Mouse (Mus musculus): Measurements from ENCODE around the gene Zc3hc1.
"Not testable (repeated sequence)": the region's sequence is repeated elsewhere in the genome, so short reads cannot be mapped to it uniquely, and the experiment has no call there.

Gene Zc3hc1

GRCm38 (mm10) chr6:30390714-30391697, at the start of gene Zc3hc1:
TSS of gene Zc3hc1 (minus strand) at chr6:30391028.
- DNase-seq: peak; percentile 98

GRCm38 (mm10) chr6:30439576-30439975, 48.7 kb upstream of the Zc3hc1 start:
- DNase-seq: peak; percentile 78

GRCm38 (mm10) chr6:30437054-30437453, 46.2 kb upstream of the Zc3hc1 start:
- peak; percentile 8 for DNase-seq

GRCm38 (mm10) chr6:30436476-30436875, 45.6 kb upstream of the Zc3hc1 start:
- DNase-seq: peak; percentile 77

GRCm38 (mm10) chr6:30432461-30433192, 41.8 kb upstream of the Zc3hc1 start:
- peak; percentile 15 for DNase-seq

- DNase-seq: peak; percentile 43
Observed at GRCm38 (mm10) chr6:30416801-30417200, 26.0 kb upstream of the Zc3hc1 start.

- DNase-seq: peak; percentile 48
Observed at GRCm38 (mm10) chr6:30416126-30416525, 25.3 kb upstream of the Zc3hc1 start.

- no peak for DNase-seq
Observed at GRCm38 (mm10) chr6:30411311-30411710, 20.5 kb upstream of the Zc3hc1 start.

- DNase-seq: peak; percentile 70
Observed at GRCm38 (mm10) chr6:30409399-30410093, 18.7 kb upstream of the Zc3hc1 start.

GRCm38 (mm10) chr6:30408276-30408675, 17.4 kb upstream of the Zc3hc1 start:
- peak; percentile 60 for DNase-seq

- peak; percentile 79 for DNase-seq
Observed at GRCm38 (mm10) chr6:30404671-30405070, 13.8 kb upstream of the Zc3hc1 start.

GRCm38 (mm10) chr6:30403465-30403864, 12.6 kb upstream of the Zc3hc1 start:
- DNase-seq: peak; percentile 95

- no peak for DNase-seq
Observed at GRCm38 (mm10) chr6:30402091-30402491, 11.3 kb upstream of the Zc3hc1 start.

GRCm38 (mm10) chr6:30401308-30402015, 10.6 kb upstream of the Zc3hc1 start, which contains the start of gene Klhdc10:
TSS of gene Klhdc10 (plus strand) at chr6:30401868.
- DNase-seq: peak; percentile 100

GRCm38 (mm10) chr6:30400716-30401115, 9.9 kb upstream of the Zc3hc1 start:
- DNase-seq: peak; percentile 21

GRCm38 (mm10) chr6:30400146-30400545, 9.3 kb upstream of the Zc3hc1 start:
- peak; percentile 83 for DNase-seq

- DNase-seq: peak; percentile 51
Observed at GRCm38 (mm10) chr6:30391996-30392395, 1.2 kb upstream of the Zc3hc1 start.

- not testable (repeated sequence) for DNase-seq
Observed at GRCm38 (mm10) chr6:30390271-30390670, 557 bp downstream of the Zc3hc1 start.

GRCm38 (mm10) chr6:30381116-30381515, 9.7 kb downstream of the Zc3hc1 start:
- DNase-seq: peak; percentile 83

- peak; percentile 98 for DNase-seq
Observed at GRCm38 (mm10) chr6:30375791-30376190, 15.0 kb downstream of the Zc3hc1 start.

GRCm38 (mm10) chr6:30374731-30375510, 15.9 kb downstream of the Zc3hc1 start:
- peak; percentile 98 for DNase-seq

All from heart, adult 11 months (tissue).